Mouse (Mus musculus): ENCODE results near the gene Gm20696. TPM values are rescaled to one million over a fixed set of nuclear protein-coding genes. Genes with fewer than 3 reads are reported as not detected.

The Gm20696 gene
- polyA plus RNA-seq, 1 experiment: 3.0 TPM

DNA sequence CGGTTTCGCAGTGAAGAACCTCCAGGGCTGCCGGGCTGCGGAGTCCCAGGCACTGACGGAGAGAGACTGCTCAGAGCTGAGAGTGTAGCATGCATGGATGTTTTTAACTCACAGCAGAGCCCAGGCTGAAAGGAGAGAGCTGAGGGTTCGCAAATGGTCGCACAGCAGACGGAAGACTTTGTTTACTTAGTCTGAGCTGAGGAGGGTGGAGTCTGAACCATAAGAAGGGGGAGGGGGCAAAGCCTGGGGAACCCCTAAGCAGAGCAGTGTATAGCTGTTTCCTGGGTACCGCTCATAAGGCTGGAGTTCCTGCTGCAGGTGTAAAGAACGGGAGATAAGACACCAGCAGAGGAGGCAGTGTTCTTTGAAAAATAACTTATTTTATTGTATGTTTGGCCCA is 20.3 kb downstream of the Gm20696 start:
- TF ChIP-seq POLR2A (IDR thresholded peaks at IDR 0.05; ENCODE audit: borderline replicate concordance, low read depth, low read length) (no peak), CTCF (IDR thresholded peaks at IDR 0.05; ENCODE audit: low read depth, low read length) (no peak)
- Histone ChIP-seq H3K27ac (ENCODE audit: insufficient read depth, low read depth, low read length) (no peak overlapping the region), H3K4me1 (ENCODE audit: control insufficient read depth, insufficient read depth, low read length) (peaks cover 29% of the 10 kb centered on the region), H3K4me3 (ENCODE audit: insufficient read depth, low read length) (no peak overlapping the region)

DNA sequence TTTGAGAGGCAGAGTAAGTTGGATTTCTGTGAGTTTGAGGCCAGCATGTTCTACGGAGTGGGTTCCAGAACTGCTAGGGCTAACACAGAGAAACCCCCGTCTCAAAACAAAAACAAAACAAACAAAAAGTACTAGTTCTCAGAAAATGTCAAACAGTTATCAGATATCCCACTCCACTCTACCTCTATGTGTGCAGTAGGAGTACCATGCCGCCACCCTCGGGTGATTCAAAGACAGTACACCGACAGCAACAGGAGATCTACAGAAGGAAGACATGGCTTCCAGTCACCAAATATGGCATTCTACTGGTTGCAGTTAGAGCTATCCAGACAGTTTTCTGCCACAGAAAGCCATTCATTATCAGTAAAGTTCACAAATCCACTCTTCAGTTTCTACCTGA is 21.7 kb downstream of the Gm20696 start:
- Histone ChIP-seq H3K4me1 (ENCODE audit: control insufficient read depth, insufficient read depth, low read length) (peaks cover 18% of the 10 kb centered on the region), H3K4me3 (ENCODE audit: insufficient read depth, low read length) (no peak overlapping the region), H3K27ac (ENCODE audit: insufficient read depth, low read depth, low read length) (no peak overlapping the region)
- TF ChIP-seq CTCF (IDR thresholded peaks at IDR 0.05; ENCODE audit: low read depth, low read length): no peak
- no peak for TF ChIP-seq POLR2A (IDR thresholded peaks at IDR 0.05; ENCODE audit: borderline replicate concordance, low read depth, low read length)

DNA sequence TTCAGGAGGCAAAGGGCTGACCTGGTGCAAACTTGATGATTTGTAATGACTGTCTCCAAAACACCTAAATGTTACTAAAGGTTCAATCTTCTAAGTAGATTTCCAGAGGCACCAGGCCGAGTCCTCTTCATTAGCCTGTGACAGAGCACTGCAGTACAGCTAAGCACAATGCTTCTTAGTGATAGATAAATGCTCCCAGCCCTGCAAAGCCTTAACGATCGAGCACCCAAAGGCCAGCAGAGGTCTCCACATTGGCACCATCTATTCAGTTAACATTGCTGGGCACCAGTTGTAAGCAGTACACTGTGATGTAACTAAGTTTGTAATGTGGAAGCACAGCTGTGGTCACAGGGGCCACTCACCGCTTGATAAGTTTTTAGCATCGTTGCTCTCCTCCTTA is 22.2 kb downstream of the Gm20696 start:
- TF ChIP-seq POLR2A (IDR thresholded peaks at IDR 0.05; ENCODE audit: borderline replicate concordance, low read depth, low read length) (no peak), CTCF (IDR thresholded peaks at IDR 0.05; ENCODE audit: low read depth, low read length) (no peak)
- no peak overlapping the region for H3K27ac ChIP-seq (ENCODE audit: insufficient read depth, low read depth, low read length)
- peaks cover 13% of the 10 kb centered on the region for H3K4me1 ChIP-seq (ENCODE audit: control insufficient read depth, insufficient read depth, low read length)
- no peak overlapping the region for H3K4me3 ChIP-seq (ENCODE audit: insufficient read depth, low read length)

DNA sequence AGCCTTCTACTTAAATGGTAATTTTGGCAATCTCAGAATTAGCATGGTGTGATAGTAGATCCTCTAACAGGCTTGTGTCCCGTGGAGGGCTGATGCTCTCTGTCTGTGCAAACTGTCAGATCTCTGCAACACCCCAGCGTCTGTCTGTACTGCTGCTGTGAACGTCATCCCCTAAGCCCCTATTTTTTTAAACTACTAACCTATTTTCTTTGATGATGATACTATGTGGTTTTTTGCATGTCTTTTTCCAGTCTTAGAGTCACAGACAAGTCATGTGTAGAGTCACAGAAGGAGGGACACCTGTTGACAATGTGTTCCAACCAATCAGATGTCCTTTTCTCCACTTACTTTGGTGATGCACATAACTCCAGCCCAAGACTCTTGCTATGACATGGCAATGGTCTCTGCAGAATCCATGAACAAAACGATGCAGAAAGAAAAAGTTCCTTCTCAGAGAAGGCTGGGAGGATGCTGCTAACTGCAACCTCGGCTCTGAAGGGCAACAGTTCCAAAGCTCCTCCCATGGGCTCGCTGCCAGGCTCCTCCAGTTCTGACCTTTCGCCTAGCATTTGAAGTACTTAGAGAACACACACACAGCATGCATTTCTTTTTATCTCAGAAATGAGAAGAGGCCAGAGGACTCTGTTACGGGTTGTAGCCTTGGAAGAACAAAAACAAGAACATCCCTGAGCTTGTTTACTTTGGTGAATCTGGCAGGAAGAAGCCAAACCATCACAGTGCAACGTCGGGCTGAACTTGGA is 23.0 kb downstream of the Gm20696 start:
- TF ChIP-seq CTCF (IDR thresholded peaks at IDR 0.05; ENCODE audit: low read depth, low read length): no peak
- TF ChIP-seq POLR2A (IDR thresholded peaks at IDR 0.05; ENCODE audit: borderline replicate concordance, low read depth, low read length): no peak
- Histone ChIP-seq H3K4me3 (ENCODE audit: insufficient read depth, low read length) (no peak overlapping the region), H3K27ac (ENCODE audit: insufficient read depth, low read depth, low read length) (no peak overlapping the region), H3K4me1 (ENCODE audit: control insufficient read depth, insufficient read depth, low read length) (peaks cover 7% of the 10 kb centered on the region)

DNA sequence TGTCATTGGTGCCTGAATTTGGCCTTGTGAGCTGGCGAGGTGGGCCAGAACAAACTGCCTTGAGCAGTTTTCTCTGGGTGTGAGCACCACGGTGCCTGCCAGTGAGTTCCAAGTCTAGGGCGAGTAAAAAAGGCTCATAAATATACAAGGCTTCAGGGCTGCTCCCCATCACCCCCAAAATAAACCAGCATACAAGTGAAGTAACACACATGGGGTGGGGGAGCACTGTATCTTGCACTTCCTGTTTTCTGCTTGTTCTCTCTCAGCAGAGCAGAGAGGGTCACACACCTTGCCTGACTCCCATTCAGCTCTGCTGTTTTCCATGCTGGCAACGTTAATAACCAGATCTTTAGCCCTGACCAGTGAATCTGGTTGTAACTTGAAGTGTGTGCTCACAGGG is 29.1 kb downstream of the Gm20696 start:
- TF ChIP-seq CTCF (IDR thresholded peaks at IDR 0.05; ENCODE audit: low read depth, low read length) (no peak), POLR2A (IDR thresholded peaks at IDR 0.05; ENCODE audit: borderline replicate concordance, low read depth, low read length) (no peak)
- peaks cover 14% of the 10 kb centered on the region for H3K4me1 ChIP-seq (ENCODE audit: control insufficient read depth, insufficient read depth, low read length)
- H3K27ac ChIP-seq (ENCODE audit: insufficient read depth, low read depth, low read length): no peak overlapping the region
- H3K4me3 ChIP-seq (ENCODE audit: insufficient read depth, low read length): no peak overlapping the region

DNA sequence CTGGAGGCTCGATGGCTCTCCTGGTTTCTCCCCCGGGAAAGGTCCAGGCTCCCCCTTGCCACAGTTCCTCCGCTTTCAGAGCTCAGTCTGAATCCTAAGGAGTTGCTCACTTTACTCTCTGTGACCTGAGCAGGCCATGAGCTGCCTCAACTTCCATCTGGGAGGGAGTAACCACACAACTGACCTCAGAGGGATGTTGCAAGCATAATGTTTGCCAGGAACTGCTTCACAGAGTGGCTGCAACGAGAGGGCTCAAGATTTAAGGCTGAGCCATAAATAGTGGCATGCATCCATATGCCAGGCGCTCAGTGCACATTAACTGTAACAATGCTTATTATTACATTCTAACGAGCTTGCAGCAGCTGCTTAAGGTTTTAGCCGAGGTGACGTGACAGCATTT is 29.8 kb downstream of the Gm20696 start:
- TF ChIP-seq CTCF (IDR thresholded peaks at IDR 0.05; ENCODE audit: low read depth, low read length): no peak
- Histone ChIP-seq H3K4me3 (ENCODE audit: insufficient read depth, low read length) (no peak overlapping the region), H3K27ac (ENCODE audit: insufficient read depth, low read depth, low read length) (no peak overlapping the region), H3K4me1 (ENCODE audit: control insufficient read depth, insufficient read depth, low read length) (peaks cover 14% of the 10 kb centered on the region)

DNA sequence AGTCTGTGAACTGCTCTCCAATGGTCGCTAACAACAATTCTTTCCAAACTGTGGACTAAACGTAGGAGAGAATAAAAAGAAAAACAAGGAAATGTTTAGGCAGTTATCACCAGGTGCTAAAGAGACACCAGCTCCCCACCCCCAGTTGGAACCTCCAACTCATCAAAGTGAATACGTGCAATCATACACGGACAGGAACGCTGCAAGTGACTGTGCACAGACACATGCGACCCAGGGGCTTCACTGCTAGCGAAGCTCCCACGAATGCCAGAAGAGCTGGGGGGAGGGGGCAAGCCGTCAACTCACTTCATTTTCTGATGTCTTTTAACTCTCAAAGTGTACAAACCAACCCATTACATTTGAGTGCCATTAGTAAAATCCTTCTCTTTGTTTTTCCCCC is 30.5 kb downstream of the Gm20696 start:
- no peak overlapping the region for H3K27ac ChIP-seq (ENCODE audit: insufficient read depth, low read depth, low read length)
- H3K4me3 ChIP-seq (ENCODE audit: insufficient read depth, low read length): no peak overlapping the region
- H3K4me1 ChIP-seq (ENCODE audit: control insufficient read depth, insufficient read depth, low read length): peaks cover 14% of the 10 kb centered on the region
- TF ChIP-seq POLR2A (IDR thresholded peaks at IDR 0.05; ENCODE audit: borderline replicate concordance, low read depth, low read length) (no peak), CTCF (IDR thresholded peaks at IDR 0.05; ENCODE audit: low read depth, low read length) (no peak)

DNA sequence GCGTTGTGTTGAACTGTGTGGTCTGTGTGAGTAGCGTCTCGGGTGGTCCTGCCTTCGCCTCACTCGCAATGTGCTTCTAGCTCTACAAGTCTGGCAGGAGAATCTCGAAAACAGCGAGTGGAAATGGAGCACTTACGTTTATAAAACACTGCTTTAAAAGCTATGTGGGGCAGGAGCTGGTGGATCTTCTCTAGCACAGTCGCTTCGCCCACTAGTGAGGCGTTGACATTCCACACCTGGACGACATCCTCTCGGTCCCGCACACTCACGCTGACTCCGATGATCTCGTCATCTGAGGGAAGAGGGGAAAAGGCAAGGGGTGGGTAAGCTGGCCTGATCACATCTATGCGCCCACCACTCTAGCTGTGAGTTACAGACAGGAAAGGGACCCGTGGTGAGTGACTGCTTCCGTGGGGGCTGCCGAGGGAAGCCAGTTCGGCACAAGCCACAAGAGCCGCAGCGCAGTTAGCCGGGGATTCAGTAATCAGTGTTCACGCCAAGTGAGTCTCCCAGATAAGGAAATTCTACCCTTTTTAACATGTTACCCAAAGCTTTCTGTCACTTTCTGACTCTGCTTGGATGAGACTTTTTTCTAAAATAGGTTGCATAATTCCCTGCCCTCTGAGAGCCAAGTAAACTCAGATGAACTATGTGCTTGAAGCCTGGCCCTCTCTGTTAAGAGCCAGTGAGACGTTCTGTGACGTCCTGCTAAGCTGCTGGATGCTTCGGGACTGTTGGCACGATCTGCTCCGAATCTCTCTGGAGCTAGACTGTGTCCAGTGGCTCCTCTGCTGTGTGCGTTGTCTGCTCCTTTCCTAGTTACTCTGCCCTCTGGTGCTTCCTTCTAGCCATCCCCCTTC is 34.2 kb downstream of the Gm20696 start:
- H3K4me3 ChIP-seq (ENCODE audit: insufficient read depth, low read length): no peak overlapping the region
- H3K27ac ChIP-seq (ENCODE audit: insufficient read depth, low read depth, low read length): no peak overlapping the region
- H3K4me1 ChIP-seq (ENCODE audit: control insufficient read depth, insufficient read depth, low read length): peaks cover 6% of the 10 kb centered on the region
- TF ChIP-seq POLR2A (IDR thresholded peaks at IDR 0.05; ENCODE audit: borderline replicate concordance, low read depth, low read length): no peak
- no peak for TF ChIP-seq CTCF (IDR thresholded peaks at IDR 0.05; ENCODE audit: low read depth, low read length)

DNA sequence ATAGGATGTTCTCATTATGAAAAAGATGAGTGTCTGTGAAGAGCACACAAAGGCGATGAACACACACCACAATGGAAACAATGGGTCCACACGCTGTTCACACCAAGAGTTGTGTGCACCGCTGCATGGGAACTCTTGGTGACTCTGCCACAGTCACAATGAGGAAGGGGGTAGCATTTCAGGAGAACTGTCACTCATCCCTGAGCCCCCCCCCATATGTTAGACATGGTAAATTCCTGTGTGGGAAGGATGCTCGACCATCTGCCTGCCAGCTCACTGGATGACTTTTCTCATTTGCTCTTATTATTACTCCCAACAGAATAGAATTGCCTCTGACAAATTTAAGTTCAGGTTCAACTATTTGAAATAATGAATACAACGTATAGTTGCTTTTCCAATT is 35.0 kb downstream of the Gm20696 start:
- TF ChIP-seq CTCF (IDR thresholded peaks at IDR 0.05; ENCODE audit: low read depth, low read length) (no peak), POLR2A (IDR thresholded peaks at IDR 0.05; ENCODE audit: borderline replicate concordance, low read depth, low read length) (no peak)
- H3K4me1 ChIP-seq (ENCODE audit: control insufficient read depth, insufficient read depth, low read length): no peaks in the 10 kb centered on the region
- H3K27ac ChIP-seq (ENCODE audit: insufficient read depth, low read depth, low read length): no peak overlapping the region
- no peak overlapping the region for H3K4me3 ChIP-seq (ENCODE audit: insufficient read depth, low read length)

All from bone marrow macrophage, adult 2 months (primary cell).